Mouse (Mus musculus) c-Kit-positive CD71-positive TER-119-positive erythroid progenitor cells, embryonic 14.5 days (primary cell): ENCODE data around the gene Mcf2l.

Experiments
- DNase-seq: peaks from one replicate; pipeline ENCODE4 v3.0.0-alpha.2; 2013; ENCODE audit warnings: low spot score

Mcf2l gene

DNA sequence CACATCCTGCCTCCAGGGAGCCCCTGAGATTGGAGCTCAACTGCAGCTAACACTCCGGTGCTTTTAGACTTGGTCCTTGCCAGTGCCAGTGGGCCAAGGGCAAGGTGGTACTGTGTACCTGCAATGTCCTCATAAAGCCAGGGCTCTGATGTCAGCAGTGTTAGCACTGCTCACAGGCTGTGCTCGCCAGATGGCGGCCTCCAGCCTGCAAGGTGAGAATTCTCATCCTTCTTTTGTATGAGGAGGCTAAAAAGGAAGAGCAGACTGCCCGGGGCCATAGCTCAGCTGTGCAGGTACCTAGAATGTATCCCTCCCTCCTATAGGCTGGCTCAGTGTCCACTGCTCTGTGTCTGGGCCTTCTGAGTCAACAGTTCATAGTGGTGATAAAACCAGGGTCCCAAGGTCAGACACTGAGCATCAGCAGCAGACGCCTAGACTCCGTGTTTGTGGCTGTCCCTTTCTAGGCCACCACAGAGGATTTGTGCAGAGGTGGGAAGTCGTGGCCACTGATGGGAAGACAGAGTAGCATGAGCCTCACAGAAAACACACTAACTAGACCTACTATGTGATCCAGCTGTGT is 77.5 kb downstream of the Mcf2l start:
- no peak for DNase-seq

DNA sequence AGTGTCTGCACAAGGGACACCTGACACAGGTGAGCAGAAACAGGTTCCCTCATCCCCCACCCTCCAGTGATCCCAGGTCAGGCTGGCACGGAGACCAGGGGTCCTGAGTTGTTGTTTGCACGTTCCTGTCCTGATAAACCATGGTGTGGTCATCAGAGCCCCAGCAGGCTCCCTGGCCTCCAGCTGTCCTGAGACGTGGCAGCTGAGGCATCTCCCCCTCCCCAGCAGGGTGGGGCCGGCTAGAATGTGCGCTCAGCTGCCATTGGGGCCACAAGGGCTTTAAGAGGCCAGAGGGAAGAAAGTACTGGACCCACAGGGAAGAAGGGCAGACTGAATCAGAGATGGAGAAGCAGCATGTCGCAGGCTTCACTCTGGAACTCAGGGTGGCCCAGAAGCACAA is 79.1 kb downstream of the Mcf2l start:
- DNase-seq = no peak

DNA sequence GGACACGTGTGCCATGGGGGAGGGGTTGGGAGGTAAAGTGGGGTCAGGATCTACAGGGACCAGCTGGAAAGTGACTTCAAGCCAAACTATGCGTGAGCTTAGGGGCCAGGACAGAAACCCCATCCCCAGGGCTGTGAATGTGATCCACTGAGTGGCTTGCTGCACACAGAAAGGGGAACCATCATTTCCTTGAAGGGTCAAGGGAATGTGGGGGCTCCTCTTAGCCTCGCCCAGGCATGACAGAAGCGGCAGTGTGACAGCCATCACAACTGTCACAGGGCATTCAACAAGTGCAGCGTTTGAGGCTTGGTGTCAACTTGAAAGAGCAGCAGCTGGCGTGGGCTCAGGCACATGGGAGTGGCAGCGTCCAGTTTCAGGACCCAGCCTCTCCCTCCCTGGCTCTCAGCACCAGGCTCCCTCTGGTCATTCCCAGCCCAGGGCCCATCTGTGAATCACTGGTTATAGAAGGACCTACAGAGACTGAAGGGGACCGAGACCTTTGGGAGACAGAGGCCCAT is 81.8 kb downstream of the Mcf2l start:
- no peak for DNase-seq

DNA sequence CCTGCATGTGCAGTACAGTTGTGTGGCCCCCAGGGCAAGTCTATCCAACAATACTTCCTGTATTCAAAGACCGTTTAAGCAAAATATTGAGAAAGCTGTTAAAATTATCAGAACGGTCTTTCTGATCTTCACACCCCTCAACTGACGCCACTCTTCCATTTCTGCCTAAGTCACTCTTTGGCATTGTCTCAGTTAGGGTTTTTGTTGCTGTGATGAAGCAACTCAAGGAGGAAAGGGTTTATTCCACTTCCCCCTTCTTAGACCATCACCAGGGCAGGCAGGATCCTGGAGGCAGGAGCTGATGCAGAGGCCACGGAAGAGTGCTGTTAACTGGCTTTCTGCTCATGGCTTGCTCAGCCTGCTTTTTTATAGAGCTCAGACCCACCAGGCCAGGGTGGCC is 82.3 kb downstream of the Mcf2l start:
- no peak for DNase-seq

DNA sequence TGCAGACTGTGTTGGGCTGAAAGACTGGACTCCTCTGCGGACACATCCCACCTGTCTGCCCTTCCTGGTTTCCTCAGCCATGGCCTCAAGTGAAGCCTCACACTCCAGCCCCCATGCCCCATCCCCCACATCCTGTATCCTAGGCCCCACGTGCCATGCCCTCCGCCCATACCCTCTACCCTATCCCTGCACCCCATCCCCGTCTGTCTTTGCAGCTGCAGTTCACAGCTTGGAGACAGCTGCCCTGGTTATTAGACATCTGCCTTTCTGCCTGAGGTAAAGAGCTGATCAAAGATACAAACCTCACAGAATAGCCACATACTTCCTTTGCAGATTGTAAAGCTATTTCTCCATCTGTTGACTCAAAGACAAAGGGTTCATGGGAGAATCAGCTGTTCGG is 83.3 kb downstream of the Mcf2l start:
- no peak for DNase-seq

DNA sequence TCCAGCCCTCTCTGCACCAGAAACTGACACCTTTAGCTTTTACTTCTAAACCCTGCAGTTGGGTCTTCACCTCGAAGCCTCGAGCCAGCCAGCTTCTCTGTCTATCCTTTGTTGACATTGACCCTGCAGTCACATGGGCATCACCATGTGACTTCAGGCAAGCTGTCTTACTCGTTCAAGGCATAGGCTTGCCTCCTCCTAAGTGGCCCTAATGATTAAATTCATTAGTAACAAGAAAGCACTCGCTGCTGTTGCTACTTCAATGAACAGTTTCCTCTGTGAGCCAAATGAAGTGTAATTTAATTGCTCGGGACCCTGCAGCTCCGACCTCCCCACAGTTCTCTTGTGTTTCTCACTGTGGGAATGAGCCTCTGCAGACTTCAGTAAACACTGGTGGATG is 83.8 kb downstream of the Mcf2l start:
- DNase-seq = no peak

DNA sequence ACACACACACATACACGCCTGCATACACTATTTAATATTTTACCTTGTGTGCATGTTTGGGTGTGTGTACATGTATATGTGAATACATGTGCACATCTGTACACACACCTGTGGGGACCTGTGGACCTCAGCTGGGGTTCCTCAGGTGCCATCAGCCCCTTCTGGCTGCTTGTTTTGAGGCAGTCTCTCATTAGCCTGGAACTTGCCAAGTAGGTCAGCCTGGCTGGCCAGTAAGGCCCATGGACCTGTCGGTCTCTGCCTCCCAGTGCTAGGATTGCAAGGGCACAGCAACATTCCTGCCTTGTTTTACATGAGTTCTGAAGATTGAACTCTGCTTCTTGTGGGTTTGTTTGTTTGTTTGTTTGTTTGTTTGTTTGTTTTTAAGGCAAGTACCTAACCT is 87.0 kb downstream of the Mcf2l start:
- DNase-seq = no peak

DNA sequence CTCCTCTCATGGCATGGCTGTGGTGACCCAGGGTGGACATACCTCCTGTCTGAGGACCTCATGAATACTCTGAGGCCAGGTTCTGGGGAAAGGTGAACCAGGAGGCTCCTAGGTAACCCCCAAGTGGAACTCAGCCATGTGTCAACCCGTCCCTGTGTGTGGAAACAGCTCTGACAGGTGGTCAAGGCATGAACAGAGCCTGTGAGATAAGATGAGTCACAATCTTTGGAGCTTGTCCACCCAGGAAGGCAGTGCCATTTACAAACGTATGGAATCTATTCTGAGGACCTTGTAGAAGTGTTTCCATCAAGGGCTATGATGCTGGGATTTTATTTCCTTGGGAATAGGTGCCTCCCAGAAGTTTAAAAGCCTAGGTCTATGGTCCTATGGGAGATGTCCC is 87.6 kb downstream of the Mcf2l start:
- no peak for DNase-seq

DNA sequence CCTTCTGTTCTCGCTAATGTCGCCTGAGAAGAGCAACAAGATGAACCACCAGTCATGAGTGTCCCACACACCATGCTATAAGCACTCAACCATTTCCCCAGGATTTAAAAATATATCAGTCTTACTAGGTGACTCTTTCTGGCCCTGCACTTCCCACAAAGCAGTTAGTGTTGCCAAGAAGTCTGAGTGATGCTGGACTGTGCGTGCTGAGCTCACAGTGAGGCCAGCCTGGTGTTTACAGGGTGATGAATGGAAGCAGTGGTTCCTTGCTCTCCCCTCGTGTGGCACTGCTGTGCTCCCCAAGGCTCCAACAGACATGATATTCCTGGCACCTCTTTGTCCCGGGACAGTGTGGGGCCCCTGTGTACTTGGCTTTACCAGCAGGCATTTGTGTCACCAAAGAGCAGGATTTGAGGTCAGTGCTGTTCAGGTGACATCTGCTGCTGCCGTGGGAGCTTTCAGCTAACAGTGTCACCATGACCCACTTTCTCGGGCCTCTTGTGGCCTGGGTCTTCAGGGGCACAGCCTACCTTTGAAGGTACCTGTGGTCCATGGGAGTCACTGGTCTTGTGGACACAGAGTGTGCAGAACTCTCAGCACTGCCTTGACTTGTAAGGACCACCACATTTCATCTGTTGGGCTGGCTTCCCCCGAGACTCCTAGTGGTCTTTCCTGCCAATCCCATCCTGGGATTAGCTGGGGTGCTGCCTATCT is 88.4 kb downstream of the Mcf2l start:
- DNase-seq = no peak

DNA sequence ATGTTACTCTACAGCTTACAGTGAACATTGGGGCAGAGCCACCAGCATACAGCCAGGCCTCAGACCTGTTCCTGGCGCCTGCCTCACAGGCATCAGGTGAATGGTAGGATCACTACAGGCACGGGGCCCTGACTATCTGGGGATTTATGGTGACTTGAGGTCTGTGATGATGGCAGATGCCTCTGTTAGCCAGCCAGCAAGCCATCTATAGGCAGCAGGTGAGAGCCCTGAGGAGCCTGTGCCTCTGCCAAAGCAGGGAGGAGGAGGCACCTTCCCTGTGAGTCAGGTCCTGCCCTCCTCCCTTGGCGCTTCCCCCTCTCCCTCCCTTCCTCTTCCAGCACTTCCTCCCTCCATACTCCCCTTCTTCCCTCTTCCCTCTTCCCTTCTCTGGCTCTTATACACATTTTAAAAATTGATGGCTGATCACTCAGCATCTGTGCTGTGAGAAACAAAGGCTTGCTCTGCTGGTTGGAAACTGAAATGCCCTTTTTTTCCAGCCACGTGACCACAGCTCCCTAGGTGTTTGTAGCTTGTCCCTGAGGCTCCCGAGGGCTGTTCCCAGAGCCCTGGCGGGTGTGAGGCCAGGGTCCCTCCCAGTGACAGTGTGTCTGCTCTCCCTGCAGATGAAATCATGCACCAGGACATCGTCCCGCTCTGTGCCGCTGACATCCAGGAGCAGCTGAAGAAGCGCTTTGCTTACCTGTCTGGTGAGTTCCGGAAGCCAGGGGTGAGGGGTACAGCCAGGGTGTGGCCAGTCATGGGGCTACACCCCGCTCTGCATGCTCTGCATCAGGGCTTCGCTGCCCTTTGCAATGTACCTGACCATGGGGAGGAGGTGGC is 89.2 kb downstream of the Mcf2l start:
- DNase-seq = no peak

DNA sequence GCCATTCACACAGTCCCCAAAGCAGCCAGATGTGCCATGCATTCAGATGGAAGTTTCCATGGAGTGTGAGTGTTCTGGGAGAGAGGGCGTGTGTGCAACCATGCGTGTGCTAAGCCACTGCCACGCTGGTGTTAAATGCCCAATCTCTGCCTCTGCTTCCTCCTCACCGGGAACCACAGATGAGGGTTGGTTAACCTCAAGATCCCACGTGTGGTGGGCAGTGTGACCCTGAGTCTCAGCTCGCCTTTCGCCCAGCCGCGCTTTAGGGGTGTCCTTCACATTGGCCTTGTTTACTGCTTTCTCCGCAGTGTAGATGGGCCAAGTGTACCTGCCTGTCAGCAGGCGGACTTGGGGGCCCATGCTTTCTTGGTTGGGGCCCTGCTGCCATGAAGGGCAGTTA is 102.7 kb downstream of the Mcf2l start:
- DNase-seq = no peak

DNA sequence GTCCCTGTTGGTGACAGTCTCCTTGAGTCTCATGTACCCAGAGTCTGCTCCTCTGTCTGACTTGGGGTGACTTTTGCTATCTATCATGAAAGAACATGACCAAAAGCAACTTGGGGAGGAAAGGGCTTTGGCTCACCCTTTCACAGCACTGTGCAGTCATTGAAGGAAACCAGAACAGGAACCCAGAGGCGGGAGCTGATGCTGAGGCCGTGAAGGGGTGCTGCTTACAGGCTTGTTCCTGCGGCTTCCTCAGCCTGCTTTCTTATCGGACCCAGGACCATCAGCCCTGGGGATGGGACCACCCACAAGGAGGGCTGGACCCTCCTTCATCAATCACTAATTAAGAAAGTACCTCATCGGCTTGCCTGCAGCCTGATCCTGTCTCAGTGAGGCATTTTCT is 103.1 kb downstream of the Mcf2l start:
- no peak for DNase-seq

DNA sequence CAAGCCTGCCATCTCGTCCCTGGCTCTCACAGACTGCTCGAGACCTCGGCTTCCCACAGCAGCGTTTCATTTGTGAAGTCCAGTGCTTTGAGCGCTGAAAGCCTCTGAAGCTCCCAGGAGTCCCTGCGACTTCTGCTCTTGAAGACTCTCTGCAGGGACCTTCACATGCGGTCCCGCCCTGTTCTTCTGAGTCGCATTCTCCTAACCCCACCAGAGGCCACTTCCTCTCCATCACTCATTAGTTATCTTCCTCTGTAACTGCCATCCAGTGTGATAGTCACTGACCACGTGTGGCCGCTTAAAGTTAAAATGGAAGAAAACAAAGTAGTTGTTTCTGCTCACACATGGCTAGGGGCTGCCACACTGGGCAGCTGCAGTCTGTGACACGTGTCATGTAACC is 103.7 kb downstream of the Mcf2l start:
- DNase-seq = no peak

DNA sequence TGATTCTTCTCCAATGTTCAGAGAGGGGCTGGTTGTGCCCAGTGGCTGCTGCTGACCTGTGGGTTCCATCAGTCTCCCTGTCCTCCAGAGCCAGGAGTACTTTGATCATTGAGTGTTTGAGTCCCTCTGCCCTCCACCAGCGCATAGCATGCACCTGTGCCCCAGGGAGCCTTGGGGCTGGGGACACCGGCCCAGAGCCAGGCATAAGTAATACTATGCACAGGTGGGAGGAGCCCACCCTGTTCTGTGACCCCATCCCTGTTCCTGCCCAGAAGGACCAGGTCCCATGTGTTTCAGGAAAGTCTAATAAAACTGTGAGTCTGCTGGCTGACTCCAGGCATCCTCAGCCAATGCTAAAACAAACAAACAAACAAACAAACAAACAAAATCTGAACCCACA is 104.7 kb downstream of the Mcf2l start:
- no peak for DNase-seq

DNA sequence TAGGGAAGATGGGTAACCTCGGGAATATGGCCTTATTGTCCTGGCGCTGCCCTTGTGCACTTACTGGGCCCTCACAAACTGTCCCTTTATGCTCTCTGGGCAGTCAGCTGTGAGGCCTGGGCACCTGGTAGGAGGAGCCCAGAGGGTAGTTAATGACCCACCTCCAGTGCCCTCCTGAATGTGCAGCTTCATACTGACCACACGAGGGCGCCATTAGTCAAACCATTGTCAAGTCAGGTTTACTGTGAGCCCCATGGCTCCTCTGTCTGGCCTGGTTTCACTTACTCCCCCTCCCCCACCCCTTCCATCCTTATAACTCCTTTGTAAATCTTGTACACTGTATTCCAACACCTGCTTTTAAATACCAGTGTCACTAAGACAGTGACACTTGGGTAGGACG is 105.1 kb downstream of the Mcf2l start:
- peak; percentile 62 for DNase-seq

DNA sequence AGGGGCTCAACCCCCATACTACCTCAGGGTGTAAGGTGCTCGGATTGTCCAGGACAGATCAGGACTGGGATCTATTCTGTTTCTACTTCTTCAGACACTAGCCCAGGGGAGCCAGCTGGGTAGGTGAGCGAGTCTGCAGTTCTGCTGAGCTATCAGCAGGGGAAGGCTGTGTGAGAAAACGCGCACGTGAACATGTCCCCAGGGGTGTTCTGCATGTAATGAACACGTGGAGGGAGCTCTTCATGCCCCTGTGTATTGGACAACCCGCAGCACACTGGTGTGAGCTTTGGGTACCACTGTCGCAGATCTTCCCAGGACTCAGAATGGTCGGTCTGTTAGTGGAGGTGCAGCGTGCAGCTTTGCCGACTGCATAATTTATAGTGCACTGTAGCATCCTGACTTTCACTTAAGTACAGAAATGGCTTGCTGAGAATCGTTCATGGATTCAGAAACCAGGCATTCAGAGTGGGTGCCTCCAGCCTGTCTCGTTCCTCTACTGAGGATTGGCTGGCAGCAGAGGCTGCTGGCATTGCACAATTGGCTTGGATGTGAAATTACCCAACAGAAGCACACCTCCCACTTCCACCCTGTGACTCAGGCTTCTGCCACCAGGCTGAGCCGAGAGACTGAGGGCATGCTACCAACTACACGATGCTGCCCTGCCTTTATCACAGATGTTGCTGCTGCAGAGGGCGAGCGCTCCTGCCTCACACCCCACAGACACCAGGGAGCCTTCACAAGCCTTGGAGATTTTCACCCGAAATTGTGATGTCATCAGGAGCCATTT is 110.3 kb downstream of the Mcf2l start:
- DNase-seq = no peak

DNA sequence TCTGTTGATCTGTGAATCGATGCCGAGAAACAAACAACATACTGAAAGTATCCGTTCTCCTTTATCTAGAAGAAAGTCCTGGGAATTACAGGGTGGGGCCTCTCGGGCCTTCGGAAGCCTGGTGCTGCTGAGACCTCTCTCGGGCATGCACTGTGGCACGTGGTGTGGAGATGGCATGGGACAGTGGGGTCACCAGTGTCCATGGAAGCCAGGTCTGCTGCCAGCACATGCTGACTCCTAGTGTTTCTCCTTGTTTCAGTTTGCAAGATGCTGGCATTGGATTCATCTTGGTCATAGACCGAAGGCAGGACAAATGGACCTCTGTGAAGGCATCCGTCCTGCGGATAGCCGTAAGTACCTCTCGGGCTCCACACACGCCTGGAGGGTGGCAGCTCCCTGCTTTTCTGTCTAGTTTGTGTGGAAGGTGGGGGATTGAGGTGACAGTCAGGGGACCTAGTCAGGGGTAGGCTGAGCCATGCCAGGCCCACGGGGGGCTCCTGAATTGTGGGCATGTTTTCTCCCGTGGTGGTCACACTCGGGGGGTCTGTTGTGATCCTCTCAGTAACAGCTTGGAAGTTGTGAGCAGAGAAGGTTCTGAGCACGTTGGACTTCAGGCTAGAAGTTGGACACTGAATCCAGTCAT is 111.1 kb downstream of the Mcf2l start:
- no peak for DNase-seq

DNA sequence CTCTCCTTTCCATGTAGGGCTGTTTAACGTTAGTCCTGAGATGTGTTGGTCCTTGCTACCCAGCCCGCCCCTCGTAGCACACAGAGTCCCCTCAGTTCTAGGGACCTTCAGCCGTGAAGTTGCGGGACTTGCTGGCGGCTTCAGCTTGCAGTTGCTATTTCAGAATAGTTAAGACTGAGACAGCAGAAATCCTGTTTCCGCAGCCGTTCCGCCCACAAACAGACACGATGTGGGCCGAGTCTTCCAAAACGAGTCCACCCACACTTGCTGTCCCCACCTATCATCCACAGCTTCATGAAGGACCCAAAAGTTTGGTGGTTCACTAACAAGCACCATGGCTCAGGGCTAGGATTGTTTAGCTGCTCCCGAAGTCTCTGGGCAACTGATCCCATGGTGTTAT is 111.7 kb downstream of the Mcf2l start:
- no peak for DNase-seq

DNA sequence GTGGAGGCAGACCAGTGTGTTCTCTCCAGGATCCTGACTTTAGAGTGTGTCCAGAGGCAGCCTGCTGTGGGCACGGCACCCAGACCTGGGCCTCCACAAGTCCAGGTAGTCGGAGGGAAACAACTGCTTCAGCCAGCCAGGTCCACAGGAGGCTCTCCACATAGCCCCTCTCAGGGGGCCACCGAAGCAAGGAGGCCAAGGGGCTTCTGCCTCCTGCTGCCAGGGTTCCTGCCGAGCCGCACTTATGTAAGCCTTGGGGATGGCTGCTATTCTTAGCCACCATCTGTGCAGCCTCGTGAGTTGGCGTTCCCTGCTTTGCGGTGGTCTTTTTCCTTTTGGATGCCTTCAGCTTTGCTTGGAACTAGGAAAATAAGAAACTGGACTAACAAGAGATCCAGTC is 114.0 kb downstream of the Mcf2l start:
- no peak for DNase-seq

DNA sequence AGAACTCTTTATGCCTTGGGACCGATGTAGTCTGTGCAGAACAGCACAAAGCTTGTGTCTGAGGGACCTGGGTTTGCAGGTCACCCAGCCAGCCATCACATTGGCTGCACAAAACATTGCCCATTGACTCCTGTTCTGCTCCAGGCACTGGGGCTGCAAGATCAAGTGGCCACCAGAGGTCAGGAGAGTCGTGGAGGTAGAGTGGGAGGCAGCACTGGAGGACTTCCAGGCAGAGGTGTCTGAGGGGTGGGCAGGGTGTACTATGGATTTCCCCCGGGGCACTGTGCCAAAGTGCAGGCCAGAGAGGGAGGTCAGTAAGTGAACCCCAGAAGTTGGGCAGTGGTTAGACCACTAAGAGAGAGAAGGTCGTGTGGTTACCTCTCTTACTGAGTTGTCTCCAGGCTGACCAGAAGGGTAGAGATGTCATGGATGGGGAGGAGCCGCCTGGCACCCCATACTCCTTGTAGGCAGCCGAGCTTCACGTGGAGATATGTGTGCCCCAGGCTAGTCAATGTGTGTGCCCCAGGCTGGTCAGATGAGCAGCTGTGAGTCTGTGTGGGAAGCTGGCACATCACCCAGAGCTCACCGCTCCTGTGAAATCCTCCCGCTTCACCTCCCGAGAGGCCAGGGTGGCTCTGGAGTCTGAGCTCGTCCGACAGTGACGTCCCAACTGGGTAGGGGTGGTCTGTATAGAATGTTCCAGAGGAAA is 115.3 kb downstream of the Mcf2l start:
- no peak for DNase-seq

DNA sequence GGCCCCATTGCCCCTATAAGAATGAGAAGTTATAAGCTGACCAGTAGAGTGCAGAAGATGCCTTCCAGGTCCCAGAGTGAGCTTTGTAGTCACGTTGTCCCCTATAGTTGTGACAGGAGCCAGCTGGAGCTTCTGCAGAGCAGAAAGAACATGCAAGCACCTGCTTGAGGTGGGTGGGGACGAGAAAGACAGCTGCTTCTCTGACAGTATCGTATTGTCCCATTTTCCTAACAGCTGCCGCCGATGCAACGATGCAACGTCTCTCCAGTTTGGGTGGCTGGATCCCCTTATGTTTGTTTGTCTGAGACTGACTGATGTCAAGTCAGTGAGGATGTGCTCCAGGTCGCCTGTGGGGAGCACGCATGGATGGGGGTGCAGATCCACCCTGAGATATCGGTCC is 117.8 kb downstream of the Mcf2l start:
- DNase-seq = no peak
